Mouse (Mus musculus): ENCODE results near the gene Parp8. TPM values are rescaled to one million over a fixed set of nuclear protein-coding genes. Genes with fewer than 3 reads are reported as not detected.

The Parp8 gene
- total RNA-seq (2014; rRNA removed; ENCODE audit: low replicate concordance) (7.5 and 11.0 TPM in 2 replicates), polyA plus RNA-seq (2015; fragmentation: Nextera tagmentation; extraction: Ambion mirVana) (7.9 and 8.4 TPM in 2 replicates)

DNA sequence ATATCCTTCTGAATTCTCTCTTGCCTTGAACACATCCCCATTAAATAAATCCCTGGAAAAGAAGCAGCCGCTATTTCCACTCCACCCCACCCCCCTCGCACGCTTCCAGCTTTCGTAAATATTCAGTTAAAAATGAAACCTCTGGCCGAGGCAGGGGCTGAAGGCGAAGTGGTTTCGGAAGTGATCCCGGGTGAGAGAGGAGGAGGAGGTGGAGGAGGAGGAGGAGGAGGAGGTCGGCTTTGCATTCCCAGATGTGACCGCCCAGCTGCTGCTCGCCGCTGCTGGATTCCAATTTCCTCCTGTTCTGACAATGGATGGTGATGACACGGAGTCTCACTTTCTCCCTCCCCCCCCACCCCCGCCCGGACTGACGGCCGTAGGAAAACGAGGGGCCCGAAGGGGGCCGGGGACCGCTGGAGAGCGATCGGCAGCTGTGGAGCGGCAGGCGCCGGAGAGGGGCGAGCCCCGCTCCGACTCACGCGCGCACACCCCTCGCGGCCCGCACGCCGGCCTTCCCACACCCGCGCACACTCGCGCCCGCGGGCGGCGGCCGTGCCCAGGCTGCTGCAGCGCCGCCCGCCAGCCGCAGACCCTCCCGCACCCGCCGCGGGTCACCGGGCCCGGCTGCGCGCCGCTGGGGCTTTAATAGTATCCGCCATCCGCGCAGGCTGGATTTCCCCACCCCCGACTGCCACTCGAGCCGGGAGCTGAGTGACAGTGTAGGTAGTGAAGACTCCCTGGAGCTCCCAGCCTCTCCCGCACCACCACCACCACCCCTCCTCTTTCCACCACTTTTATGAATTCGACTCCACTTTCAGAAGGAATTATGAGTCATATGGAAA is at the start of gene Parp8:
TSS of gene Parp8 (minus strand) at position 312 of the 842 bp plus-strand sequence.
- H3K4me1 ChIP-seq (ENCODE audit: control insufficient read depth, insufficient read depth), result peaks cover 14% of the 10 kb centered on the region
- H3K27ac ChIP-seq (ENCODE audit: low read depth), result peak within 1 kb of the TSS; percentile 90
- WGBS, result 1% methylated on average over 54 of the region's 67 CpGs
- H3K4me3 ChIP-seq (ENCODE audit: low read depth, low read length), result peak within 1 kb of the TSS; percentile 98
- H3K9me3 ChIP-seq (replicated peaks; ENCODE audit: control insufficient read depth, low read length), result no peaks in the 10 kb centered on the region
- H3K27me3 ChIP-seq (ENCODE audit: control insufficient read depth, insufficient read depth, low read length), result no peaks in the 10 kb centered on the region
- H3K36me3 ChIP-seq (replicated peaks; ENCODE audit: control insufficient read depth, insufficient read depth, low read length), result no peaks in the 10 kb centered on the region
- peak within 1 kb of the TSS; percentile 99 for H3K4me2 ChIP-seq (ENCODE audit: low read depth, low read length)
- peak within 1 kb of the TSS; percentile 87 for H3K9ac ChIP-seq (replicated peaks; ENCODE audit: low read depth, low read length)
- ATAC-seq (ENCODE audit: insufficient read depth, low read depth) (peak; percentile 49), DNase-seq (ENCODE audit: low spot score) (peak; percentile 42)
- no peak for TF ChIP-seq EP300 (IDR thresholded peaks at IDR 0.05; ENCODE audit: low read depth)
- no peak for TF ChIP-seq CTCF (IDR thresholded peaks at IDR 0.05; ENCODE audit: low read depth)

DNA sequence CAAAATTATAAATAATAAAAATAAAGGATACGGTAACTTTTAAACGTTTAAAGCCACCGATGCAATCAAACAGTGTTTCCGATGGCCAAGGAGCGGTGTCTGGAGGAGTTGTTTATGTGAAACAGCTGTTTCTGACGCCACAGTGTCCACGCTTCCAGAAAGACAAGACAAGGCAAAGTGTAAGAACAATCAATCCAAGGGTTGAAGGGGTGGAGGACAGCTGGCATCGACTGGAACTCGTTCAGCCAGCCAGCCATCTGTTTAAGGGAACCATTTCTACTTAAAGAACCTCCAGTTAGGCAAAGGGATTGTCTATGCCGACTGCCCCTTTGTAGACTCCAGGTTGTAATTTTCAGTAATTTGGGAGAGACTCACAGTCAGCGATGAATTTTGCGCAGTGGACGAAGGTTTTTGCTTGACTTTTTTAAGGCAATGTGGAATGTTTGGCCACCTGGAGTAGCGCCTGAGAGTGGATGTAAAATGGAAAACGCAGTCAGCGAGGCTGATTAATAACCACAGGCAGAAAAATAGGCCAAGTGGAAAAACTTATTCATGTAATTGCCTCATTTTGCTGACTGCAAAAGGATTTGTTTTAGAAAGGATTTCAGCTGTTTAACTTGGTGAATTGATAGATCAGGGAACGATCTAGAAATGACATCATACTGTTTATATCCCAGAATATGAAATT is 37.4 kb upstream of the Parp8 start:
- TF ChIP-seq CTCF (IDR thresholded peaks at IDR 0.05; ENCODE audit: low read depth) (no peak), EP300 (IDR thresholded peaks at IDR 0.05; ENCODE audit: low read depth) (no peak)
- ATAC-seq (ENCODE audit: insufficient read depth, low read depth), result no peak
- H3K27me3 ChIP-seq (ENCODE audit: control insufficient read depth, insufficient read depth, low read length), result no peaks in the 10 kb centered on the region
- H3K36me3 ChIP-seq (replicated peaks; ENCODE audit: control insufficient read depth, insufficient read depth, low read length), result no peaks in the 10 kb centered on the region
- 69% methylated on average over 17 of the region's 17 CpGs for WGBS
- no peak overlapping the region for H3K4me3 ChIP-seq (ENCODE audit: low read depth, low read length)
- H3K4me1 ChIP-seq (ENCODE audit: control insufficient read depth, insufficient read depth), result no peaks in the 10 kb centered on the region
- H3K9me3 ChIP-seq (replicated peaks; ENCODE audit: control insufficient read depth, low read length), result no peaks in the 10 kb centered on the region
- H3K4me2 ChIP-seq (ENCODE audit: low read depth, low read length), result 0 out of 2 replicates have a peak overlapping the region, but pooled peaks have one; percentile 1
- H3K27ac ChIP-seq (ENCODE audit: low read depth), result no peak overlapping the region
- H3K9ac ChIP-seq (replicated peaks; ENCODE audit: low read depth, low read length), result no peak overlapping the region
- no peak for DNase-seq (ENCODE audit: low spot score)

DNA sequence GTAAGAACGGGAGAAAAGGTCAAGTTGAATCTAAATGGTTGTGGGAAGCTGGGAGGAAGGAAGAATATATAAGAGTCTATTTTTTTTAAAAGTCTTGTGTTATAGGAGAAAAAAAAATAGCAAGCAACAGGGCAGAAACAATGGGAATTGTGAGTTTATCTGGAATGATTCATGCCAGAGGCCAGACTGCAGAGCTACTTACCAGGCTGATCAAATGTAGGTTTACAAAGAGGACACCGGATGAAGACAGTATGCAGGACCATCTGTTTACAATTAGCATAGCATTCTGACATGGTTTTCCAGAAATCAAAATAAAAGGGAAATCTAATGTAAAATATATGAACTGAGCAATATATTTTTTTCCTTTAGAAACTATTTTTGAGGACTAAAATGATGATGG is 31.1 kb upstream of the Parp8 start:
- H3K27ac ChIP-seq (ENCODE audit: low read depth), result no peak overlapping the region
- no peak overlapping the region for H3K4me2 ChIP-seq (ENCODE audit: low read depth, low read length)
- H3K36me3 ChIP-seq (replicated peaks; ENCODE audit: control insufficient read depth, insufficient read depth, low read length), result no peaks in the 10 kb centered on the region
- WGBS, result 53% methylated on average over 2 of the region's 2 CpGs
- no peak overlapping the region for H3K9ac ChIP-seq (replicated peaks; ENCODE audit: low read depth, low read length)
- no peaks in the 10 kb centered on the region for H3K4me1 ChIP-seq (ENCODE audit: control insufficient read depth, insufficient read depth)
- H3K4me3 ChIP-seq (ENCODE audit: low read depth, low read length), result no peak overlapping the region
- no peaks in the 10 kb centered on the region for H3K9me3 ChIP-seq (replicated peaks; ENCODE audit: control insufficient read depth, low read length)
- DNase-seq (ENCODE audit: low spot score) (no peak), ATAC-seq (ENCODE audit: insufficient read depth, low read depth) (no peak)
- TF ChIP-seq CTCF (IDR thresholded peaks at IDR 0.05; ENCODE audit: low read depth) (no peak), EP300 (IDR thresholded peaks at IDR 0.05; ENCODE audit: low read depth) (no peak)
- H3K27me3 ChIP-seq (ENCODE audit: control insufficient read depth, insufficient read depth, low read length), result no peaks in the 10 kb centered on the region

DNA sequence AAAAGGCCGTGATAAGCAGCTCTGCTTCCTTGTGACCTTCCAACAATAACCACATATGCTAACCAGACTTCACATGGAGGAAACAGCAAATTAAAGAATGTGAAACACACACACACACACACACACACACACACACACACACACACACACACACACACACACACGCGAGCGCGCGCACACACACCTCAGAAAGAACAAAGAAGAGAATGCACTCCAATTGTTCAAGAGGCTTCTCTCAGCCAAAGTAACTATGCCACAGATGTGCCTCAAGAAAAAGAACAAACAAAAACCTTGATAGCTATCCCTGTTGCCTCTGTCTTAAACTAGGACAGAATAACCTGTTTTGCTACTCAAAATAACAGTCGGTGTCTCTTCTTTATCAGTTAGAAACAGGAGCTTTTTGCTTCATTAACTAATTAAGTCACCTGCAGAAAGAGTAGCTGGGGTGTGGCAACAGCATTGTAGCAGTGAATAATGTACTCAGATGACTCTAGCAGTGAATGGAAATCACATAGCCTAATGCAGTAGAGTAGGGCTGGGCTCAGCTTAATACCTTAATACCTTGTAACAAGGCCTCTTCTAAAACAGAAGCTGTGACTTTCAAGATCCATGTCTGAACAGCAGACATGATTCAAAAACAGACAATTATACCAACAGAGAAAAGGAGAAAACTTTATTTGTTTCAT is 29.6 kb upstream of the Parp8 start:
- Histone ChIP-seq H3K9me3 (replicated peaks; ENCODE audit: control insufficient read depth, low read length) (no peaks in the 10 kb centered on the region), H3K27me3 (ENCODE audit: control insufficient read depth, insufficient read depth, low read length) (no peaks in the 10 kb centered on the region), H3K9ac (replicated peaks; ENCODE audit: low read depth, low read length) (no peak overlapping the region), H3K4me3 (ENCODE audit: low read depth, low read length) (no peak overlapping the region), H3K36me3 (replicated peaks; ENCODE audit: control insufficient read depth, insufficient read depth, low read length) (no peaks in the 10 kb centered on the region), H3K4me2 (ENCODE audit: low read depth, low read length) (no peak overlapping the region), H3K4me1 (ENCODE audit: control insufficient read depth, insufficient read depth) (no peaks in the 10 kb centered on the region), H3K27ac (ENCODE audit: low read depth) (no peak overlapping the region)
- ATAC-seq (ENCODE audit: insufficient read depth, low read depth) (no peak), DNase-seq (ENCODE audit: low spot score) (no peak)
- no peak for TF ChIP-seq EP300 (IDR thresholded peaks at IDR 0.05; ENCODE audit: low read depth)
- no peak for TF ChIP-seq CTCF (IDR thresholded peaks at IDR 0.05; ENCODE audit: low read depth)
- WGBS, result 87% methylated on average over 7 of the region's 7 CpGs

DNA sequence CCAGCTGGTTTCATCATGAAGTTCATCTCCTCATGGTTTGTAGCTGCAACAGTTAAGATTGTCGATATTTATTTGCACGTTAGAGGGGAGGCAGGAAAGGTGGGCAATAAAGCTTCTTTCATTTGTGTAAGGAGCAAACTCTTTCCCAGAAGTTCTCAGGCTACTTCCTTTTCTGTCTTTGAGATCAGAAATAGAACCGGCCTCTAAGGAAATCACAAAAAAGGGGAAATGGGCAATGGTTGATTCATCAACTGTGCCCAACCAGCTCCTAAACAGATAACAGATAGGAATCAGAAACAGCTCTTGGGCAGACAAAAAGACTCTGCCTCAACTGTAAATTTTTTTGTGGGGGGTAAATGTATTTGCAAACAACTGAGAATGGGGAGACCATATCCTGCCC is 27.4 kb upstream of the Parp8 start:
- H3K9me3 ChIP-seq (replicated peaks; ENCODE audit: control insufficient read depth, low read length), result no peaks in the 10 kb centered on the region
- H3K4me1 ChIP-seq (ENCODE audit: control insufficient read depth, insufficient read depth), result no peaks in the 10 kb centered on the region
- no peak for TF ChIP-seq EP300 (IDR thresholded peaks at IDR 0.05; ENCODE audit: low read depth)
- no peak for TF ChIP-seq CTCF (IDR thresholded peaks at IDR 0.05; ENCODE audit: low read depth)
- no peak overlapping the region for H3K27ac ChIP-seq (ENCODE audit: low read depth)
- ATAC-seq (ENCODE audit: insufficient read depth, low read depth) (no peak), DNase-seq (ENCODE audit: low spot score) (no peak)
- WGBS, result 56% methylated on average over 3 of the region's 3 CpGs
- H3K4me2 ChIP-seq (ENCODE audit: low read depth, low read length), result no peak overlapping the region
- no peak overlapping the region for H3K9ac ChIP-seq (replicated peaks; ENCODE audit: low read depth, low read length)
- no peaks in the 10 kb centered on the region for H3K36me3 ChIP-seq (replicated peaks; ENCODE audit: control insufficient read depth, insufficient read depth, low read length)
- no peak overlapping the region for H3K4me3 ChIP-seq (ENCODE audit: low read depth, low read length)
- no peaks in the 10 kb centered on the region for H3K27me3 ChIP-seq (ENCODE audit: control insufficient read depth, insufficient read depth, low read length)
